Mouse (Mus musculus) brain, embryonic 14.5 days (tissue): ENCODE measurements around the gene Top2a.

Experiments used
- CTCF ChIP-seq: fragments of 200-500 bp; IDR thresholded peaks from 2 replicates; pipeline ENCODE4 v1.5.1; 2012; ENCODE audit warnings: inconsistent platforms, mild to moderate bottlenecking, moderate library complexity, borderline replicate concordance; ENCODE audit not compliant: insufficient read depth, insufficient read length; ENCODE audit errors: extremely low read depth
- POLR2A ChIP-seq: fragments of 200-500 bp; IDR thresholded peaks from 2 replicates; pipeline ENCODE4 v1.6.1; 2012; ENCODE audit warnings: mild to moderate bottlenecking, inconsistent platforms, borderline replicate concordance; ENCODE audit not compliant: poor library complexity, insufficient read depth, insufficient read length, severe bottlenecking; ENCODE audit errors: extremely low read depth

DNA sequence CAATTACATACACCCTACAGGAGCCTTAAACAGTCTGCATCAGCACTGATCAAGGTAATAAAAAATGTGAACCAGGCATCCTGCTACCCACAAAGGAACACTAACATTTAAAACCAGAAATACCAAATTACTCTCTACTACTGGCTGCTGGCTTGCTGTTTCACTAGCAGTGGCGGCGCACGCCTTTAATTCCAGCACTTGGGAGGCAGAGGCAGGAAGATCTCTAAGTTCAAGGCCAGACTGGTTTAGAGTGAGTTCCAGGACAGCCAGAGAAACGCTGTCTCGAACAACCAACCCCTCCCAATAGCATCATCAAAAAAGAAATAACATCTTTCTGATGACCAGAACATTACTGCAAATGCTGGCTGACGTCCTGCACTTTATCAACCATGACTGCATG, 4.1 kb downstream of the Top2a start:
- TF ChIP-seq CTCF (no peak), POLR2A (no peak)
